Mouse (Mus musculus): ENCODE data around the gene Capzb.

- TF ChIP-seq MAFK (IDR thresholded peaks at IDR 0.05; ENCODE audit: borderline replicate concordance, low read depth, low read length) (no peak), NELFE (IDR thresholded peaks at IDR 0.05; ENCODE audit: low read depth, low read length) (no peak), POLR2A (IDR thresholded peaks at IDR 0.05; ENCODE audit: control insufficient read depth in 1 of 2, insufficient read depth in 1 of 2, low read depth in 1 of 2, low read length in 2 of 2, poor library complexity in 1 of 2) (no peak), ETS1 (IDR thresholded peaks at IDR 0.05; ENCODE audit: low read depth, low read length) (no peak), USF1 (IDR thresholded peaks at IDR 0.05; ENCODE audit: low read depth, low read length) (no peak), E2F4 (IDR thresholded peaks at IDR 0.05; ENCODE audit: borderline replicate concordance, low read depth, low read length) (no peak), MAX (IDR thresholded peaks at IDR 0.05; ENCODE audit: low read length) (no peak), NRF1 (IDR thresholded peaks at IDR 0.05; ENCODE audit: insufficient read depth, low read depth, low read length, poor library complexity, severe bottlenecking) (no peak), MYC (IDR thresholded peaks at IDR 0.05; ENCODE audit: low read depth, low read length) (no peak)
Observed at GRCm38 (mm10) chr4:139213086-139213485, 20.4 kb downstream of the Capzb start.
